Mouse (Mus musculus): ENCODE results near the gene Negr1.

- TF ChIP-seq CTCF (conservative IDR thresholded peaks at IDR 0.05; ENCODE audit: low read length) = no peak
- TF ChIP-seq NANOG (IDR thresholded peaks at IDR 0.05; ENCODE audit: borderline replicate concordance, low read length) = no peak
Measured at GRCm38 (mm10) chr3:156928396-156929061, 366.9 kb downstream of the Negr1 start.
